Mouse (Mus musculus): ENCODE data around the gene Rbbp8nl.

Rbbp8nl gene

GRCm38 (mm10) chr2:180257963-180258865 is 31.5 kb downstream of the Rbbp8nl start:
- no peak for DNase-seq (ENCODE audit: extremely low spot score, low spot score)

- peak; percentile 99 for DNase-seq (ENCODE audit: extremely low spot score, low spot score)
These were observed 32.6 kb downstream of the Rbbp8nl start, which contains the start of gene Rps21 for GRCm38 (mm10) chr2:180257001-180257521. TSS of gene Rps21 (plus strand) at chr2:180257377.

GRCm38 (mm10) chr2:180256296-180257000 is 33.2 kb downstream of the Rbbp8nl start:
- no peak for DNase-seq (ENCODE audit: extremely low spot score, low spot score)

DNA sequence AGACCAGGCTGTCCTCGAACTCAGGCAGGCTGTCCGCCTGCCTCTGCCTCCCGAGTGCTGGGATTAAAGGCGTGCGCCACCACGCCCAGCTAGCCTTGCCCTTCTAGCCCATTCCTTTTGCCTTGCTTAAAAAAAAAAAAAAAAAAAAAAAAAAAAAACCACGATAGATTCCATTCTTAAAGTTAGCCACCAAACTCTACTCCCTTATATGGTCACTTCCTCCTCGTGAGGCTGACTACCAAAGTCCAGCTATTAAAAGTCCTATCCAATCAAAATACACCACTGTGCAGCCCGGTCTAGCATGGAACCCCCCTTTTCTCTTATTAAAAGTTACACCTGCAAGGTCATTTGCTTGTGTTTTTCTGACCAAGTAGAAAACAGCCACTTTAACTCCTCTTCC is 34.0 kb downstream of the Rbbp8nl start:
- no peak for DNase-seq (ENCODE audit: extremely low spot score, low spot score)

DNA sequence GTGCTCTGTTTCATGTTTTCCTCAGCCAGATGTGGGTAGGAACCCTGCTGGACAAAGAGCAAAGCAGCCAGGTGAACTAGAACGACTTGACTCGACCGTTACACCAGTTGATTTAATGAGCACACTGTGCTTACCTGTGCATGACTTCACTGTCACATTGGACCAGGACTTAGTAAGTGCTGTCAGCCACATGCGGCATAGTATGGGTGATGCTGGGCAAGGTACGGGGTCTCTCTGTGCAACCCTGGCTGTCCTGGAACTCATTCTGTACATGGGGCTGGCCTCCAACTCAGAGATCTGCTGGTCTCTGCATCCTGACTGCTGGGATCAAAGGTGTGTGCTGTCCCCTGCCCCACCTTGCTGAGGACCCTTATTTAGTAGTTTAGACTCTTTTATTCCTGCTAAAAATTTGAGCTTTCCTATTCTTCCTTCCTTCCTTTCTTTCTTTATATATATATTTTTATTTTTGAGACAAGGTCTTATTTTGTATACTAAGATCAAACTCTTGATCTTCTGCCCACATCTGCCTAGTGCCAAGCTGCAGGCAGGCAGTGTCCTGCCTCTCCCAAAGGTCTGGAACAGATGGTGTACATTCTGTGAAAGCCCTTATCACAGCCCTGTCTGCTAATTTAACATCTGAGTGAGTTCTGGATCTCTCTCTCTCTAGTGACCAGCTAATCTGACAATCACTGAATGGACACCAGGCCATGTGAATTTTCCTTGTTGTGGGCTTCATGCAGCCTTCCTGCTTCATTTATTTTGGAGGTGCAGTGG is 35.1 kb downstream of the Rbbp8nl start:
- DNase-seq (ENCODE audit: extremely low spot score, low spot score), result no peak

- no peak for DNase-seq (ENCODE audit: extremely low spot score, low spot score)
These were observed 37.8 kb downstream of the Rbbp8nl start for GRCm38 (mm10) chr2:180251838-180252237.

DNA sequence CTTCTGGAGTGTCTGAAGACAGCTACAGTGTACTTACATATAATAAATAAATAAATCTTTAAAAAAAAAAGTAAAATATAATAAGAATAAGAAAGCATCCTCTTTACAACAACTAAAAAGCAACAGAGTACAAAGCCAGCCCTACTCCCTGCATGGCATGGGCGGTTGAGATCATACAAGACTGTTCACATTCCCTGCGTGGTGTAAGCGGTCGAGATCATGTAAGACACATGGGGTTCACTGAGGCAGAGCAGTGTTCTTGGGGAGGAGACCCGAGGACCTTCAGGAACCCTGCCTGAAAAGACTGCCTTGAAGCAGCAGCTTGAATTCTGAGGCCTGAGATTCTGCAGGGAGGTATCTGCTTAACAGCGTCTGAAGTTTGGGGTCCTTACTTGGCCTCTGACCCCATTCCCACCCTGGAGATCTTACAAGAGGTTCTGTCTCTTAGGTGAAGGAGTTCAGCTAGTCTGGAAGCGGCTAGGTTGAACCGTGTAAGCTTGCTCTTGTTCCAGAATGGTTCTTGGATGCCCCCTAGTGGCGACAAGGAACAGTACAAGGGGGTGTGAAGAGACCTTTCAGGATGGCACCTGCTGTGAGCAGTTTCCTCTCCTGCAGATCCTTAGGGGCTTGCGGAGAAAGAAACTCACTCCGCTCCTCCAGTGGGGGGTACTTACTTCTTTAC is 38.6 kb downstream of the Rbbp8nl start:
- peak; percentile 84 for DNase-seq (ENCODE audit: extremely low spot score, low spot score)

GRCm38 (mm10) chr2:180248947-180249660 is 40.6 kb downstream of the Rbbp8nl start:
- no peak for DNase-seq (ENCODE audit: extremely low spot score, low spot score)

DNA sequence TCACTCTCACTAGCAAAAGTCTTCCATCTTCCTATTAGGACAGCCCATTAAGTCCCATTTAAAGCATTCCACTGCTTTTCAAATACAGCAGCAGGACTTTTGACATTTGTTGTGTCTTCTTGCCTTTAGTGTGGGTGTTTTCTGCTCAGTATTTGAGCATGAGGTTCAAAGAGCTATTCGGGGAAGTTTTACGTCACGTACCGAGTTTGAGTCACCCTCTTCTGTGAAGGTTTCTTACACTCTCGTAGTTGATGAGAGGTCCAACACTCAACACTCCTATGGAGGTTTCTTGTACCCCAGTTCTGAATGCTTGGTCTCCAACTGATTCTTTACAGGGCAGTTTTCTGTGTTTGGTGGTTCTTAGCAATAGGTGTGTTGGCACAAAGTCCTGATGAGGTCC is 41.8 kb downstream of the Rbbp8nl start:
- no peak for DNase-seq (ENCODE audit: extremely low spot score, low spot score)

DNA sequence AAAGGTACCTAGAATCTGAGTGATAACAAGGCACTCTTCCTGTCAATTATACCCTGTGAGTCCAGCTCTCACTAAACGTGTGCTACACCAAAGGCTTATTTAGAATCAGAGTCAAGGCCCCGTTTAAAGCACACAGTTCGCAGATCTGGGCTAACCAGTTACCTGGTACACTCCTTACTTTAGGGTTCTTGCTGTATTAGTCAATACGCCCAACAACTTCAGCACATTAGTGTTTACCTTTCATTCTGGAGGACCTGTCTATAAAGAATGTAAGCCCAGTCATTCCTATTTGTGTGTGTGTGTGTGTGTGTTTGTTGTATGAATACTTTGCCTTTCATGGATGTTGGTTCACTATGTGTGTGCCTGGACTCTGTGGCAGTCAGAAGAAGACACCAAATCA is 46.6 kb downstream of the Rbbp8nl start:
- DNase-seq (ENCODE audit: extremely low spot score, low spot score), result no peak

GRCm38 (mm10) chr2:180238591-180238990 is 51.1 kb downstream of the Rbbp8nl start:
- no peak for DNase-seq (ENCODE audit: extremely low spot score, low spot score)

DNA sequence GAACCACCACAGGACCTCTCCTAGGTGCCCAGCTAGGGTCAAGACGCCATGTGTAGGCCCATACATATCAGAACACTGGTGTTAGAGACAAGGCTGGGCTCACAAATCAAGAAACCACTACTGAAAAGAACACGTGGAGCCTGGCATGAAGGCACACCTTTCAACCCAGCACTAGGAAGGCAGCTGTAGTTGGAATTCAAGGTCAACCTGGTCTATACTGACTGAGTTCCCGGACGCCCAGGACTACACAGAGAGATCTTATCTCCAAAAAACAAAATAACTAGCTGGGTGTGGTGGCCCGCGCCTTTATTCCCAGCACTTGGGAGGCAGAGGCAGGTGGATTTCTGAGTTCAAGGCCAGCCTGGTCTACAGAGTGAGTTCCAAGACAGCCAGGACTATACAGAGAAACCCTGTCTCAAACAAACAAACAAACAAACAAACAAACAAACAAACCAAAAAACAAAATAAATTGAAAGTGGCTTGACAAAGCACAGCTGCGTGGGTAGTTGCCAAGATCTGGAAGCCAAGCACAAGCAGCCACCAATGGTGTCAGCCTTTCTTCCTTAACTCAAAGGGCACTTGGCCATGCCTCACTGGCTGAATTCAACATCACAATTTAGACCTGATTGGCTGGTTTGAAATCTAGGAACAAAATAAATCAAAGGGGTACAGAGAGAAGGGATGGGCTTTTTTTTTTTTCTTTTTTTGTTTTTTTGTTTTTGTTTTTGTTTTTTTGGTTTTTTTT is 51.9 kb downstream of the Rbbp8nl start:
- DNase-seq (ENCODE audit: extremely low spot score, low spot score), result no peak

DNA sequence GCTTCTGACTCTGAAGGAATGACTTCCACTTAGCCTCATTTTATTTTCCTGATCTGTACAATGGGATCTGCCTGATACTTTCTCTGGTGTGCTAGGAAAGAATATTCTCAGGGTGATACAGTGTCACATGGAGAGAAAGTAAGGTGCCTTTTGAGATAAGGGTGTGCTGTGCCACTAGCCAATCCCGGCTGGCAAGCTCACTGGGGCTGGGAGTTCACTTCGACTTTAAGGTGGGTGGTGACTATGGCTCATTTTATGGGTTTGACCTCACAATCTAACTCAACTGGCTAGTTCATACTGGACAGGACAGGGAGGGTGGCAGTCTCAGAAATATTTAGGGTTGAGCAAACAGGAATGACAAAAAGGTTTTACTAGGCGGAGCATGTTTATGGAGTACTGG is 52.7 kb downstream of the Rbbp8nl start:
- DNase-seq (ENCODE audit: extremely low spot score, low spot score), result no peak

DNA sequence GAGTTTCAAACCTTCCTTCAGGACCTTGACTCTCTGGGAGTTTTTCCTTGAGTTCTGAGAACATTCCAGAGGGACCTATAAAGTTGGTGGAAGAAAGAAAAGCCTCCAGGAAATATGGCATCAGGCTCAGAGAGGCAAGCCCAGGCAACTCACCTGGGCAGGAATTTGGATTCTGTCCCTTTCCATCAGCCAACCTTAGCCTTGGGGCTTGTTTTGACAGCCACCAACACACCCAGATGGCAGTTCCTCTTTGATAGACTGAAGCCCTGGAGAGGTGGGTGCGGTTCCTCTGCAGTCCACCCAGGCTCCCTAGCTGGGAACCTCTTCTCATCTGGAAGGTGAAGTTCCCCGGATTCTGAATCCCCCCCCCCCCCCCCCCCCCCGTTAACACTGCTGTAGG is 53.2 kb downstream of the Rbbp8nl start:
- DNase-seq (ENCODE audit: extremely low spot score, low spot score), result no peak

GRCm38 (mm10) chr2:180235788-180236187 is 53.9 kb downstream of the Rbbp8nl start:
- no peak for DNase-seq (ENCODE audit: extremely low spot score, low spot score)

GRCm38 (mm10) chr2:180234980-180235379 is 54.7 kb downstream of the Rbbp8nl start:
- DNase-seq (ENCODE audit: extremely low spot score, low spot score), result no peak

DNA sequence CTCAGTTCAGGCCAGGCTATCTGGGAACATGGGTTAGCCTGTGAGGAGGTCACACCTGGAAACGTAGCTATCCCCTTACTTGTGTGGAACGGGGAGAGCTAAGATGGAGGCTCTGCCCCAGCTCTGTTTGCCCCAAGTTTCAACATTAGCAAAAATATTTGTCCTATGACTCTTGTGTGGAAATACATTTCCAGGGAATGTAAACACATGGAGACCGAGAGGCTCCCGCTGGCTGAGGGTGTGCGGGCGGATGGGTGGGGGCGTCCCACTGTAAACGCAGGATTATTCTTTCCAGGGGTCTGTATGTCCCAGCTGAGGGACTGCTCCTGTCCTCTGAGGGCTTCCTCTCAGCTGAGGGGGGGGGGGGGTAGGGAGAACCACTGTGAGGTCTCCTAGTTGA is 55.3 kb downstream of the Rbbp8nl start:
- no peak for DNase-seq (ENCODE audit: extremely low spot score, low spot score)

DNA sequence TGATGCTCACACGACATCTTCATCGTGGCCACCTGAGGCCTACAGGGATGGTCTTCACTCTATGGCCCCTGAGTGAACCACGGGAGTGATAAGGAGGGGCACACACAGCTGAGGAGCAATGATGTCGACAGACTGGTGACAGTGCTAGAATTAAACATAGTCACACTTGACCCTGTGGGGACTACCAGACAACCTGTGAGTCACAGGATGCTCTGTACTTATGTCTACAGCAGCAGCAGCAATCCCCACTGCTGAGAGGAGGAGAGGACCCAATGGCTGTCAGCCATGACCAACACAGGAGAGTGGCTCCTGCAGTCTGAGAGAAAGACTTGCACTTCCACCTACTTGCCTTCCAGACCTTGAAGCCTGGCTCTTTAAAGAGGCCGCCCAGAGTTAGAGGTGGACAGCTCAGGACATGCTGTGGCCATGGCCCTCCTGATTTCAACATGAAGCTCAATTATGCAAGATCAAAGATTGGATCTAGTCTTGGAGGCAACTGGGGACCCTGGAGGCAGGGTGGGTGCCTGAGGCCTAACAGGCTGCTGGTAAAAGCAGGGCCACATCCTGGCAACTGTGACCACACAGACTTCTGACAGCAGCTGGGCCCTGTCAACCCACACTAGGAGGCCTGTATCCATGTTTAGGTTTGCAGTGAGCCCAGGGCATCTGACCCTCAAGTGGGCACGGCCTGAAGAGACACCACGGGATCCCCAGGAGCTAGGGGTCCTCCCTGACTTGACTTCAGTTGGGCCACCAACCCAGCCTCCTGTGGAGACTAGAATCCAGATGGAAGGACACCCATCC is 56.4 kb downstream of the Rbbp8nl start:
- no peak for DNase-seq (ENCODE audit: extremely low spot score, low spot score)

DNA sequence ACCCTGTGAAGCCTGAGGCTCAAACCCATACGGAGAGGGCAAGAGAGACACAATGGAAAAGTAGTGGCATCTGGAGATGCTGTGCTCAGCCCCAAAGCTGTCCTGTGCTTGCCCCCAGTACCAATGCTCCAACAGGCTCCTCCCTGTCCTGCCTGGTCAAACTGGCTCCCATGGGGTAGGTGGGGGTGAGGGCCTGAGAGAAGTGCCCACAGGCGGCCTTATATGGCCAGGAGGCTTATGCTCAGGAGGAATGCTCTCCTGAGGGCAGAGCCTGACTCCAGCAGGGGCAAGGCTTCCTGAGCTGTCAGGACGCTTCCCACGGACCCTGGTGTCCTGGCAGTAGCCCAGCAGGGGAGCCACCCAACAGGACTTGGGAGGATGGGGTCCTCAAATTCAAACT is 59.2 kb downstream of the Rbbp8nl start:
- DNase-seq (ENCODE audit: extremely low spot score, low spot score), result no peak
